Mouse (Mus musculus) neural tube, embryonic 11.5 days (tissue): ENCODE measurements around the gene Prph. TPM values are rescaled to one million over a fixed set of nuclear protein-coding genes. Genes with fewer than 3 reads are reported as not detected.

Experiments used
- ATAC-seq: fragments of 200-750 bp; cut with Nextera tagmentation; 2 replicates; pipeline ENCODE4 v1.8.0; 2017; ENCODE audit warnings: moderate number of reproducible peaks, mild to moderate bottlenecking, moderate TSS enrichment, moderate library complexity; ENCODE audit not compliant: insufficient read depth, low FRiP score, low TSS enrichment
- DNase-seq: peaks from one replicate; pipeline ENCODE4 v3.0.0-alpha.2; 2015; ENCODE audit warnings: low spot score
- H3K27ac ChIP-seq: fragments of 300-500 bp; sonication (generic); 2 replicates; pipeline ENCODE4 v1.5.1; 2014; ENCODE audit warnings: low read depth, mild to moderate bottlenecking, low read length
- H3K27me3 ChIP-seq: fragments of 300-500 bp; sonication (generic); 2 replicates; pipeline ENCODE4 v1.6.1; 2014; ENCODE audit warnings: mild to moderate bottlenecking, low read length, mixed read lengths; ENCODE audit not compliant: control insufficient read depth, insufficient read depth
- H3K36me3 ChIP-seq: fragments of 300-500 bp; sonication (generic); 2 replicates; pipeline ENCODE4 v1.6.1; 2014; ENCODE audit warnings: mild to moderate bottlenecking, low read length, moderate library complexity, mixed read lengths; ENCODE audit not compliant: control insufficient read depth, insufficient read depth
- H3K4me1 ChIP-seq: fragments of 300-500 bp; sonication (generic); 2 replicates; pipeline ENCODE4 v1.6.1; 2014; ENCODE audit warnings: low read length, mixed read lengths; ENCODE audit not compliant: control insufficient read depth, insufficient read depth
- H3K4me2 ChIP-seq: fragments of 300-500 bp; sonication (generic); 2 replicates; pipeline ENCODE4 v1.6.1; 2014; ENCODE audit warnings: low read depth, mild to moderate bottlenecking, moderate library complexity
- H3K4me3 ChIP-seq: fragments of 300-500 bp; sonication (generic); 2 replicates; pipeline ENCODE4 v1.5.1; 2014; ENCODE audit warnings: low read depth, low read length
- H3K9ac ChIP-seq: fragments of 300-500 bp; sonication (generic); 2 replicates; pipeline ENCODE4 v1.6.1; 2014; ENCODE audit warnings: mild to moderate bottlenecking, low read length
- H3K9me3 ChIP-seq: fragments of 300-500 bp; sonication (generic); 2 replicates; pipeline ENCODE4 v1.6.1; 2016; ENCODE audit warnings: low read length; ENCODE audit not compliant: control insufficient read depth
- WGBS: fragments of 180-500 bp; shearing (Covaris S2); extraction: QIAGEN DNeasy Blood & Tissue Kit; methylation state at CpG from one replicate; pipeline ENCODE4 v1.1.7; 2014; 5-methylcytosine and 5-hydroxymethylcytosine counted together
- polyA plus RNA-seq: library from polyadenylated mRNA; unstranded; fragments of >200 nt; fragmentation: Nextera tagmentation; extraction: Ambion mirVana; gene quantifications from 2 replicates; pipeline ENCODE4 v1.2.1, GENCODE M21; 2014

Gene Prph
- polyA plus RNA-seq, 1 experiment from 2014 or later, result 54.0 TPM

GRCm38 (mm10) chr15:99087253-99088075 is 32.5 kb downstream of the Prph start, which contains the start of gene C1ql4:
C1ql4 (minus strand) TSS chr15:99087817.
- ATAC-seq (no peak), DNase-seq (peak; percentile 67)
- H3K4me2 ChIP-seq, result peak within 1 kb of the TSS; percentile 21
- H3K27ac ChIP-seq, result no peak within 1 kb of the TSS
- 6% methylated on average over 58 of the region's 60 CpGs for WGBS
- peaks cover 10% of the 10 kb centered on the region for H3K4me1 ChIP-seq
- H3K27me3 ChIP-seq, result peaks cover 69% of the 10 kb centered on the region
- H3K9me3 ChIP-seq, result no peaks in the 10 kb centered on the region
- peak within 1 kb of the TSS; percentile 20; the same call in 1 of the 2 replicates for H3K9ac ChIP-seq
- peaks cover 6% of the 10 kb centered on the region for H3K36me3 ChIP-seq
- peak within 1 kb of the TSS; percentile 23 for H3K4me3 ChIP-seq

- WGBS, result under 1% methylated on average over 27 of the region's 27 CpGs
- Histone ChIP-seq H3K4me3 (peak overlapping the region; percentile 23), H3K4me1 (peaks cover 16% of the 10 kb centered on the region)
Observed at GRCm38 (mm10) chr15:99088292-99088691, 33.3 kb downstream of the Prph start.

GRCm38 (mm10) chr15:99089069-99089468 is 34.1 kb downstream of the Prph start:
- H3K27ac ChIP-seq, result no peak overlapping the region

More at GRCm38 (mm10) chr15:99088292-99088691, 33.3 kb downstream of the Prph start:
- Histone ChIP-seq H3K27me3 (peaks cover 76% of the 10 kb centered on the region), H3K4me2 (peak overlapping the region; percentile 21), H3K36me3 (peaks cover 2% of the 10 kb centered on the region; the same call in 1 of the 2 replicates), H3K27ac (no peak overlapping the region), H3K9ac (peak overlapping the region; percentile 20; the same call in 1 of the 2 replicates), H3K9me3 (no peaks in the 10 kb centered on the region)
- peak; percentile 68 for ATAC-seq
- DNase-seq, result peak; percentile 89

GRCm38 (mm10) chr15:99092870-99093269 is 37.9 kb downstream of the Prph start, which contains the start of gene Dnajc22:
Dnajc22 (plus strand) TSS chr15:99093170.
- H3K4me3 ChIP-seq, result peak within 1 kb of the TSS; percentile 37
- H3K9ac ChIP-seq, result peak within 1 kb of the TSS; percentile 29
- H3K36me3 ChIP-seq, result no peaks in the 10 kb centered on the region
- peak within 1 kb of the TSS; percentile 67 for H3K4me2 ChIP-seq
- 8% methylated on average over 8 of the region's 8 CpGs for WGBS
- peaks cover 79% of the 10 kb centered on the region for H3K27me3 ChIP-seq
- H3K9me3 ChIP-seq, result no peaks in the 10 kb centered on the region
- DNase-seq (peak; percentile 30), ATAC-seq (no peak)
- H3K4me1 ChIP-seq, result peaks cover 48% of the 10 kb centered on the region
- H3K27ac ChIP-seq, result peak within 1 kb of the TSS; percentile 65

More at GRCm38 (mm10) chr15:99089069-99089468, 34.1 kb downstream of the Prph start:
- Histone ChIP-seq H3K9me3 (no peaks in the 10 kb centered on the region), H3K27me3 (peaks cover 80% of the 10 kb centered on the region), H3K4me3 (no peak overlapping the region), H3K36me3 (no peaks in the 10 kb centered on the region), H3K4me1 (peaks cover 22% of the 10 kb centered on the region), H3K4me2 (peak overlapping the region; percentile 2; the same call in 1 of the 2 replicates), H3K9ac (no peak overlapping the region)
- DNase-seq, result no peak
- 3% methylated on average over 14 of the region's 14 CpGs for WGBS
- ATAC-seq, result no peak

- peaks cover 45% of the 10 kb centered on the region for H3K4me1 ChIP-seq
- under 1% methylated on average over 52 of the region's 56 CpGs for WGBS
- H3K27me3 ChIP-seq, result peaks cover 79% of the 10 kb centered on the region
- peak overlapping the region; percentile 37 for H3K4me3 ChIP-seq
- H3K9me3 ChIP-seq, result no peaks in the 10 kb centered on the region
- peak overlapping the region; percentile 29 for H3K9ac ChIP-seq
- no peaks in the 10 kb centered on the region for H3K36me3 ChIP-seq
- DNase-seq (peak; percentile 89), ATAC-seq (peak; percentile 62)
- peak overlapping the region; percentile 67 for H3K4me2 ChIP-seq
- H3K27ac ChIP-seq, result peak overlapping the region; percentile 65
Observed at GRCm38 (mm10) chr15:99093291-99094258, 38.6 kb downstream of the Prph start.

- peaks cover 45% of the 10 kb centered on the region for H3K4me1 ChIP-seq
- peak; percentile 54; the same call in 1 of the 2 replicates for ATAC-seq
- 0 out of 2 replicates have a peak overlapping the region, but pooled peaks have one; percentile 27 for H3K27ac ChIP-seq
- H3K4me2 ChIP-seq, result peak overlapping the region; percentile 25
- H3K36me3 ChIP-seq, result no peaks in the 10 kb centered on the region
- peak; percentile 88 for DNase-seq
- no peak overlapping the region for H3K9ac ChIP-seq
- no peaks in the 10 kb centered on the region for H3K9me3 ChIP-seq
- no peak overlapping the region for H3K4me3 ChIP-seq
- WGBS, result under 1% methylated on average over 27 of the region's 27 CpGs
- H3K27me3 ChIP-seq, result peaks cover 78% of the 10 kb centered on the region
Observed at GRCm38 (mm10) chr15:99094631-99095270, 39.8 kb downstream of the Prph start.

- Histone ChIP-seq H3K27ac (0 out of 2 replicates have a peak overlapping the region, but pooled peaks have one; percentile 27), H3K4me1 (peaks cover 43% of the 10 kb centered on the region)
- 3% methylated on average over 6 of the region's 6 CpGs for WGBS
Observed at GRCm38 (mm10) chr15:99095356-99095755, 40.4 kb downstream of the Prph start.

More at GRCm38 (mm10) chr15:99095356-99095755, 40.4 kb downstream of the Prph start:
- no peaks in the 10 kb centered on the region for H3K9me3 ChIP-seq
- no peak overlapping the region for H3K4me3 ChIP-seq
- peaks cover 72% of the 10 kb centered on the region for H3K27me3 ChIP-seq
- H3K4me2 ChIP-seq, result 0 out of 2 replicates have a peak overlapping the region, but pooled peaks have one; percentile 25
- ATAC-seq (no peak), DNase-seq (no peak)
- no peak overlapping the region for H3K9ac ChIP-seq
- H3K36me3 ChIP-seq, result no peaks in the 10 kb centered on the region
